ENCODE assay signal across 21 mouse cellular contexts in genomic region chr10:118232607-118233006, GRCm38 (mm10). TPM values are rescaled to one million over a fixed set of nuclear protein-coding genes. Genes with fewer than 3 reads are reported as not detected.
A peak's percentile ranks its signal among the peaks of the same experiment; 100 is the strongest.
DNase-seq lines count a peak whose midpoint lies in the region; ATAC-seq and TF ChIP-seq lines count a peak whose summit lies in the region.
"Not testable (repeated sequence)": the region's sequence is repeated elsewhere in the genome, so short reads cannot be mapped to it uniquely, and the experiment has no call there.
"Had no signal": no experiment of that assay in that cellular context is flagged by ENCODE, and none has a peak within 500 bp of the region (broad histone marks: within the 10 kb centered on the region; RNA-seq: fewer than 3 reads in every experiment).

No protein-coding gene starts in this region.

- not testable (repeated sequence) for H3K9me3 ChIP-seq in embryonic facial prominence, embryonic 15.5 days (replicated peaks); lung, embryonic 14.5 days (ENCODE audit: low read depth, low read length); lung, postnatal 0 days (ENCODE audit: low read length); stomach, embryonic 14.5 days (ENCODE audit: control insufficient read depth, low read depth, low read length)

- peak; percentile 47; the same call in 1 of the 2 replicates for ATAC-seq in embryonic facial prominence, embryonic 15.5 days (ENCODE audit: insufficient number of reproducible peaks, low FRiP score, low TSS enrichment, low read depth)
- peak; percentile 56; the same call in 1 of the 2 replicates for ATAC-seq in lung, embryonic 14.5 days (ENCODE audit: insufficient read depth)
- peak; percentile 40; the same call in 1 of the 2 replicates for ATAC-seq in lung, postnatal 0 days
- ATAC-seq in megakaryocyte-erythroid progenitor cell, adult 5-6 weeks (replicated peaks; ENCODE audit: low FRiP score, low TSS enrichment, poor library complexity, severe bottlenecking): 0 out of 2 replicates have a peak, but pooled peaks have one; percentile 30
- peak; percentile 28; the same call in 1 of the 2 replicates for ATAC-seq in stomach, embryonic 14.5 days (ENCODE audit: insufficient number of reproducible peaks, insufficient read depth, low FRiP score, low read depth)

- WGBS in embryonic facial prominence, embryonic 15.5 days: no CpG with 5 or more reads among the region's 5 CpGs
- no CpG with 5 or more reads among the region's 5 CpGs for WGBS in lung, embryonic 14.5 days
- WGBS in lung, postnatal 0 days: no CpG with 5 or more reads among the region's 5 CpGs
- no CpG with 5 or more reads among the region's 5 CpGs for WGBS in stomach, embryonic 14.5 days

- TF ChIP-seq CTCF in lung, embryonic 14.5 days (IDR thresholded peaks at IDR 0.05; ENCODE audit: low read depth); lung, postnatal 0 days (IDR thresholded peaks at IDR 0.05): not testable (repeated sequence)

- H3K27me3 ChIP-seq in embryonic facial prominence, embryonic 15.5 days; lung, embryonic 14.5 days (ENCODE audit: insufficient read depth, low read length); lung, postnatal 0 days (replicated peaks; ENCODE audit: insufficient read depth, low read length); stomach, embryonic 14.5 days (ENCODE audit: control insufficient read depth, insufficient read depth, low read length): not testable (repeated sequence)

- H3K27ac ChIP-seq in embryonic facial prominence, embryonic 15.5 days (replicated peaks); lung, embryonic 14.5 days (ENCODE audit: low read depth); lung, postnatal 0 days (ENCODE audit: low read length); stomach, embryonic 14.5 days (ENCODE audit: low read length): not testable (repeated sequence)

- H3K36me3 ChIP-seq in embryonic facial prominence, embryonic 15.5 days; lung, embryonic 14.5 days (ENCODE audit: insufficient read depth); lung, postnatal 0 days (ENCODE audit: insufficient read depth, low read length); stomach, embryonic 14.5 days (ENCODE audit: control insufficient read depth, insufficient read depth, low read length): not testable (repeated sequence)

- not testable (repeated sequence) for H3K4me3 ChIP-seq in embryonic facial prominence, embryonic 15.5 days (replicated peaks); lung, embryonic 14.5 days (ENCODE audit: low read depth, low read length); lung, postnatal 0 days (ENCODE audit: low read depth, low read length); stomach, embryonic 14.5 days (ENCODE audit: low read depth, low read length)

- not testable (repeated sequence) for TF ChIP-seq EP300 in lung, postnatal 0 days (IDR thresholded peaks at IDR 0.05)

- not testable (repeated sequence) for H3K4me2 ChIP-seq in embryonic facial prominence, embryonic 15.5 days (replicated peaks); lung, embryonic 14.5 days; lung, postnatal 0 days (replicated peaks; ENCODE audit: low read depth, low read length); stomach, embryonic 14.5 days (replicated peaks; ENCODE audit: low read depth, low read length)

- not testable (repeated sequence) for H3K9ac ChIP-seq in embryonic facial prominence, embryonic 15.5 days; lung, embryonic 14.5 days; lung, postnatal 0 days (replicated peaks; ENCODE audit: low read depth); stomach, embryonic 14.5 days (replicated peaks; ENCODE audit: low read depth, low read length)

- DNase-seq in lung, embryonic 14.5 days; lung, postnatal 0 days (ENCODE audit: low spot score): not testable (repeated sequence)

- H3K4me1 ChIP-seq in embryonic facial prominence, embryonic 15.5 days; lung, embryonic 14.5 days (ENCODE audit: insufficient read depth); lung, postnatal 0 days (ENCODE audit: insufficient read depth, low read depth, low read length); stomach, embryonic 14.5 days (ENCODE audit: control insufficient read depth, insufficient read depth, low read length): not testable (repeated sequence)

RNA-seq across cellular contexts. Expression of gene Gm32717, which starts 8.0 kb away (rescaled TPM):
- not detected in 2 replicates for polyA plus RNA-seq in embryonic facial prominence, embryonic 15.5 days (2015; fragmentation: Nextera tagmentation; extraction: Ambion mirVana)
- polyA plus RNA-seq in lung, embryonic 14.5 days (2014; fragmentation: Nextera tagmentation; extraction: Ambion mirVana): not detected in 2 replicates
- not detected in 2 replicates for polyA plus RNA-seq in lung, postnatal 0 days (2015; fragmentation: Nextera tagmentation; extraction: Ambion mirVana)
- total RNA-seq in megakaryocyte-erythroid progenitor cell, adult 5-6 weeks (2014; fragmentation: Nextera tagmentation): not detected in 2 replicates
- 0.42 TPM in 1 of 2 replicates, not detected in the other for total RNA-seq in megakaryocyte-erythroid progenitor cell, adult 5-6 weeks (2017)
- not detected in 2 replicates for polyA plus RNA-seq in stomach, embryonic 14.5 days (2014; fragmentation: Nextera tagmentation; extraction: Ambion mirVana)
- total RNA-seq: G1E had no signal
- polyA plus RNA-seq: activated CD4-positive, CD25-positive, alpha-beta regulatory T cell, adult 4 months; CD4-positive, CD25-positive, alpha-beta regulatory T cell, adult 4 months; cortical plate, adult 2 months; embryonic facial prominence, embryonic 10.5 days; embryonic facial prominence, embryonic 14.5 days; erythroblast, embryonic 14.5 days; forebrain, embryonic 14.5 days; G1E had no signal

RNA-seq across cellular contexts. Expression of gene Gm32802, which starts 25.9 kb away (rescaled TPM):
- polyA plus RNA-seq in embryonic facial prominence, embryonic 15.5 days (2015; fragmentation: Nextera tagmentation; extraction: Ambion mirVana): not detected in 2 replicates
- not detected in 2 replicates for polyA plus RNA-seq in lung, embryonic 14.5 days (2014; fragmentation: Nextera tagmentation; extraction: Ambion mirVana)
- polyA plus RNA-seq in lung, postnatal 0 days (2015; fragmentation: Nextera tagmentation; extraction: Ambion mirVana): not detected in 2 replicates
- not detected in 2 replicates for total RNA-seq in megakaryocyte-erythroid progenitor cell, adult 5-6 weeks (2014; fragmentation: Nextera tagmentation)
- 0.42 TPM in 1 of 2 replicates, not detected in the other for total RNA-seq in megakaryocyte-erythroid progenitor cell, adult 5-6 weeks (2017)
- not detected in 2 replicates for polyA plus RNA-seq in stomach, embryonic 14.5 days (2014; fragmentation: Nextera tagmentation; extraction: Ambion mirVana)
- total RNA-seq: G1E had no signal
- polyA plus RNA-seq: activated CD4-positive, CD25-positive, alpha-beta regulatory T cell, adult 4 months; CD4-positive, CD25-positive, alpha-beta regulatory T cell, adult 4 months; cortical plate, adult 2 months; embryonic facial prominence, embryonic 10.5 days; embryonic facial prominence, embryonic 14.5 days; erythroblast, embryonic 14.5 days; forebrain, embryonic 14.5 days; G1E had no signal

RNA-seq across cellular contexts. Expression of gene Il22, which starts 27.9 kb away (rescaled TPM):
- polyA plus RNA-seq in embryonic facial prominence, embryonic 15.5 days (2015; fragmentation: Nextera tagmentation; extraction: Ambion mirVana): not detected in 2 replicates
- polyA plus RNA-seq in lung, embryonic 14.5 days (2014; fragmentation: Nextera tagmentation; extraction: Ambion mirVana): not detected in 2 replicates
- polyA plus RNA-seq in lung, postnatal 0 days (2015; fragmentation: Nextera tagmentation; extraction: Ambion mirVana): not detected in 2 replicates
- total RNA-seq in megakaryocyte-erythroid progenitor cell, adult 5-6 weeks (2014; fragmentation: Nextera tagmentation): not detected in 2 replicates
- total RNA-seq in megakaryocyte-erythroid progenitor cell, adult 5-6 weeks (2017): not detected in 2 replicates
- not detected in 2 replicates for polyA plus RNA-seq in stomach, embryonic 14.5 days (2014; fragmentation: Nextera tagmentation; extraction: Ambion mirVana)
- total RNA-seq: adrenal gland, adult 18-20 months; adrenal gland, adult 8-10 months; adrenal gland, postnatal 14 days; adrenal gland, postnatal 36 days; CH12.LX; G1E had no signal
- polyA plus RNA-seq: activated CD4-positive, CD25-positive, alpha-beta regulatory T cell, adult 4 months; CD4-positive, CD25-positive, alpha-beta regulatory T cell, adult 4 months; embryonic facial prominence, embryonic 10.5 days; embryonic facial prominence, embryonic 12.5 days; embryonic facial prominence, embryonic 14.5 days; erythroblast, embryonic 14.5 days; forebrain, embryonic 14.5 days; forebrain, embryonic 16.5 days; G1E; Patski had no signal
